Mouse (Mus musculus): ENCODE measurements around the gene Scyl2. TPM values are rescaled to one million over a fixed set of nuclear protein-coding genes. Genes with fewer than 3 reads are reported as not detected.
A peak's percentile ranks its signal among the peaks of the same experiment; 100 is the strongest.
"Not testable (repeated sequence)": the region's sequence is repeated elsewhere in the genome, so short reads cannot be mapped to it uniquely, and the experiment has no call there.

Scyl2 gene
- polyA plus RNA-seq, 1 experiment from 2014 or later, result 9.5 TPM

- Histone ChIP-seq H3K27ac (no peak overlapping the region), H3K4me2 (no peak overlapping the region), H3K36me3 (no peaks in the 10 kb centered on the region), H3K9me3 (no peaks in the 10 kb centered on the region), H3K4me1 (no peaks in the 10 kb centered on the region), H3K4me3 (no peak overlapping the region), H3K9ac (no peak overlapping the region), H3K27me3 (no peaks in the 10 kb centered on the region)
- ATAC-seq (ENCODE audit: insufficient number of reproducible peaks, insufficient read depth, low FRiP score, low TSS enrichment, low read depth), result no peak
- 94% methylated on average over 3 of the region's 3 CpGs for WGBS
These were observed 11.9 kb upstream of the Scyl2 start for GRCm38 (mm10) chr10:89697956-89698355.

- WGBS, result 75% methylated on average over 2 of the region's 2 CpGs
- H3K9me3 ChIP-seq, H3K36me3 ChIP-seq: not testable (repeated sequence)
These were observed 10.2 kb upstream of the Scyl2 start for GRCm38 (mm10) chr10:89696270-89696669.

GRCm38 (mm10) chr10:89695194-89695911 lies 9.3 kb upstream of the Scyl2 start:
- Histone ChIP-seq H3K27ac (no peak overlapping the region), H3K27me3 (no peaks in the 10 kb centered on the region), H3K9ac (no peak overlapping the region), H3K4me3 (no peak overlapping the region), H3K9me3 (no peaks in the 10 kb centered on the region), H3K4me2 (no peak overlapping the region), H3K4me1 (no peaks in the 10 kb centered on the region), H3K36me3 (no peaks in the 10 kb centered on the region)
- 80% methylated on average over 20 of the region's 20 CpGs for WGBS
- ATAC-seq (ENCODE audit: insufficient number of reproducible peaks, insufficient read depth, low FRiP score, low TSS enrichment, low read depth), result no peak

More at GRCm38 (mm10) chr10:89696270-89696669, 10.2 kb upstream of the Scyl2 start:
- H3K4me2 ChIP-seq; H3K9ac ChIP-seq; ATAC-seq (ENCODE audit: insufficient number of reproducible peaks, insufficient read depth, low FRiP score, low TSS enrichment, low read depth); H3K27ac ChIP-seq; H3K27me3 ChIP-seq; H3K4me1 ChIP-seq; H3K4me3 ChIP-seq: not testable (repeated sequence)

GRCm38 (mm10) chr10:89690021-89690420 lies 3.9 kb upstream of the Scyl2 start:
- ATAC-seq (ENCODE audit: insufficient number of reproducible peaks, insufficient read depth, low FRiP score, low TSS enrichment, low read depth), result no peak
- Histone ChIP-seq H3K4me1 (peaks cover 4% of the 10 kb centered on the region), H3K9me3 (no peaks in the 10 kb centered on the region), H3K27ac (no peak overlapping the region), H3K27me3 (no peaks in the 10 kb centered on the region; the same call in 1 of the 2 replicates), H3K36me3 (no peaks in the 10 kb centered on the region), H3K4me3 (no peak overlapping the region), H3K9ac (no peak overlapping the region), H3K4me2 (no peak overlapping the region)
- 47% methylated on average over 8 of the region's 8 CpGs for WGBS

DNA sequence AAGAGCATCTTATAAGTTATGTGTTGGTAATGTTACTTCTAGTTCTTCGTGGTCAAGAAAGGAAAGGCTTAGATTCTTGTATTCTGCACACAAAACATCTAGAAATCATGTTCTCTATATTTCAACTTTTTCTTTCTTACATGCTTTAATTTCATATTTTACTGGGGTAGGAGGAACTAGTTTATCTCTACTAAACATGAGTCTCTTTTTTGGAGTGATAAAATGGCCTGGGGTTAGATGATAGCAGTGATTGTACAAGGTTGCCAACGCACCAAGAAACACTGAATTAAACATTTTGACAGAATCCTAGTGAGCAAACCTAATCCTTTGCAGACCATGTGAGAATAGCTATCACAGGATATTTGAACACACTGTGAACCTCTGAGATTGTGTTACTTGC lies 1.4 kb upstream of the Scyl2 start:
- H3K36me3 ChIP-seq, result peaks cover 9% of the 10 kb centered on the region; the same call in 1 of the 2 replicates
- H3K9ac ChIP-seq, result no peak overlapping the region
- 73% methylated on average over 2 of the region's 2 CpGs for WGBS
- ATAC-seq (ENCODE audit: insufficient number of reproducible peaks, insufficient read depth, low FRiP score, low TSS enrichment, low read depth), result no peak
- peaks cover 7% of the 10 kb centered on the region for H3K4me1 ChIP-seq
- no peaks in the 10 kb centered on the region; the same call in 1 of the 2 replicates for H3K27me3 ChIP-seq
- H3K4me3 ChIP-seq, result no peak overlapping the region
- no peak overlapping the region for H3K27ac ChIP-seq
- H3K4me2 ChIP-seq, result no peak overlapping the region
- H3K9me3 ChIP-seq, result no peaks in the 10 kb centered on the region

DNA sequence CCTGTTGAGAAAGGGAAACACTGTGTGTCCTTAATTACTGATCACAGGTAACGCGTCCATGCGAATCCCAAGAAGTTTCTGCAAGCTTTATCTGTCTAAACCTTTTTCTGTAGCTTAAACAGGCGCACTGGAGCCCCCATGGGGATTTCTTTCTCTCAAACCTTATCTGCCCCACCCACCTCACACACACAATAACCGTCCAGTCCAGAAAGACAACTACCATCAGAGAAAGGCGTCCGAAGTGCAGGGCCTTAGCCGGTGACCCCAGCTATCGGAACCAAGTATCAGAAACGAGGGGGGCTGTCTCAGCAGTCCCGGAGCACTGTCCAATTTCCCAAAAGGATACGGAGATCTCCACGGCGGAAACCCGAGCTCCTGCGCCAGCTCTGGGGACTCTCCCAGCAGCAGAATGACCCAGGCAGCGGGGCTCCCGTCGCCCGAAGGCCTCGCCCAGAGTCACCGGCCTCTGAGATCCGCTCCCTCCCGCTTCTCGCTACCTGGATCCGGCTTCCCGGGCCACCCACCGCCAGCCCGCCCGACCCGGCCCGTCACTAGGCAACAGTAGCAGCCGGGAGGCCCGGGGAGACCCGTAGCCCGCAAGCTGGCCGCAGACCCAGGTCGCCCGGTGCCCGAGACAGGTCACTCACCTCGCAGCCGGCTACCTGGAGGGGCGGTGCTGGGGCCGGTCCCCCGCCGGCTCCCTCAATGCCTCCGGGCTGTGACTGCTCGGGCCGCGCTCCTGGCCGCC lies 520 bp downstream of the Scyl2 start:
- Histone ChIP-seq H3K9ac (peak overlapping the region; percentile 96), H3K9me3 (no peaks in the 10 kb centered on the region), H3K4me1 (peaks cover 7% of the 10 kb centered on the region), H3K4me2 (peak overlapping the region; percentile 81), H3K27me3 (no peaks in the 10 kb centered on the region; the same call in 1 of the 2 replicates), H3K4me3 (peak overlapping the region; percentile 98), H3K36me3 (peaks cover 9% of the 10 kb centered on the region; the same call in 1 of the 2 replicates), H3K27ac (peak overlapping the region; percentile 28; the same call in 1 of the 2 replicates)
- WGBS, result 1% methylated on average over 51 of the region's 51 CpGs
- ATAC-seq (ENCODE audit: insufficient number of reproducible peaks, insufficient read depth, low FRiP score, low TSS enrichment, low read depth), result peak; percentile 75

- H3K4me2 ChIP-seq, result no peak overlapping the region
- WGBS, result 73% methylated on average over 10 of the region's 10 CpGs
- no peak for ATAC-seq (ENCODE audit: insufficient number of reproducible peaks, insufficient read depth, low FRiP score, low TSS enrichment, low read depth)
These were observed 3.1 kb downstream of the Scyl2 start for GRCm38 (mm10) chr10:89682961-89683360.

GRCm38 (mm10) chr10:89682157-89682556 lies 3.9 kb downstream of the Scyl2 start:
- no peak overlapping the region for H3K9ac ChIP-seq
- H3K4me2 ChIP-seq, result no peak overlapping the region
- peaks cover 7% of the 10 kb centered on the region for H3K4me1 ChIP-seq
- no peak for ATAC-seq (ENCODE audit: insufficient number of reproducible peaks, insufficient read depth, low FRiP score, low TSS enrichment, low read depth)
- no peaks in the 10 kb centered on the region for H3K9me3 ChIP-seq
- peaks cover 18% of the 10 kb centered on the region; the same call in 1 of the 2 replicates for H3K36me3 ChIP-seq
- H3K27ac ChIP-seq, result no peak overlapping the region
- no peaks in the 10 kb centered on the region for H3K27me3 ChIP-seq
- H3K4me3 ChIP-seq, result no peak overlapping the region
- 94% methylated on average over 1 of the region's 1 CpGs for WGBS

More at GRCm38 (mm10) chr10:89682961-89683360, 3.1 kb downstream of the Scyl2 start:
- no peak overlapping the region for H3K27ac ChIP-seq
- H3K4me3 ChIP-seq, result no peak overlapping the region
- H3K36me3 ChIP-seq, result peaks cover 13% of the 10 kb centered on the region; the same call in 1 of the 2 replicates
- no peak overlapping the region for H3K9ac ChIP-seq
- H3K9me3 ChIP-seq, result no peaks in the 10 kb centered on the region
- H3K4me1 ChIP-seq, result peaks cover 7% of the 10 kb centered on the region
- no peaks in the 10 kb centered on the region; the same call in 1 of the 2 replicates for H3K27me3 ChIP-seq

GRCm38 (mm10) chr10:89681706-89682105 lies 4.4 kb downstream of the Scyl2 start:
- H3K27ac ChIP-seq, result no peak overlapping the region
- 92% methylated on average over 4 of the region's 4 CpGs for WGBS
- no peak for ATAC-seq (ENCODE audit: insufficient number of reproducible peaks, insufficient read depth, low FRiP score, low TSS enrichment, low read depth)

GRCm38 (mm10) chr10:89680517-89680916 lies 5.6 kb downstream of the Scyl2 start:
- no peaks in the 10 kb centered on the region for H3K9me3 ChIP-seq
- no peak overlapping the region for H3K9ac ChIP-seq
- ATAC-seq (ENCODE audit: insufficient number of reproducible peaks, insufficient read depth, low FRiP score, low TSS enrichment, low read depth), result no peak
- no peak overlapping the region for H3K4me3 ChIP-seq
- peaks cover 18% of the 10 kb centered on the region; the same call in 1 of the 2 replicates for H3K36me3 ChIP-seq
- 85% methylated on average over 3 of the region's 3 CpGs for WGBS
- peaks cover 7% of the 10 kb centered on the region for H3K4me1 ChIP-seq
- H3K27ac ChIP-seq, result no peak overlapping the region
- no peaks in the 10 kb centered on the region for H3K27me3 ChIP-seq
- no peak overlapping the region for H3K4me2 ChIP-seq

More at GRCm38 (mm10) chr10:89681706-89682105, 4.4 kb downstream of the Scyl2 start:
- Histone ChIP-seq H3K4me1 (peaks cover 7% of the 10 kb centered on the region), H3K4me3 (no peak overlapping the region), H3K4me2 (no peak overlapping the region), H3K36me3 (peaks cover 18% of the 10 kb centered on the region; the same call in 1 of the 2 replicates), H3K27me3 (no peaks in the 10 kb centered on the region), H3K9me3 (no peaks in the 10 kb centered on the region), H3K9ac (no peak overlapping the region)

- WGBS, result 94% methylated on average over 1 of the region's 1 CpGs
- no peak overlapping the region for H3K9ac ChIP-seq
- no peak overlapping the region for H3K4me2 ChIP-seq
- H3K4me1 ChIP-seq, result no peaks in the 10 kb centered on the region
- peaks cover 18% of the 10 kb centered on the region; the same call in 1 of the 2 replicates for H3K36me3 ChIP-seq
- no peak overlapping the region for H3K27ac ChIP-seq
- ATAC-seq (ENCODE audit: insufficient number of reproducible peaks, insufficient read depth, low FRiP score, low TSS enrichment, low read depth), result no peak
- H3K9me3 ChIP-seq, result no peaks in the 10 kb centered on the region
- H3K27me3 ChIP-seq, result no peaks in the 10 kb centered on the region
- no peak overlapping the region for H3K4me3 ChIP-seq
These were observed 6.6 kb downstream of the Scyl2 start for GRCm38 (mm10) chr10:89679448-89679847.
